Comparison of ENCODE assay signal across 8 mouse cellular contexts in the genomic region with DNA sequence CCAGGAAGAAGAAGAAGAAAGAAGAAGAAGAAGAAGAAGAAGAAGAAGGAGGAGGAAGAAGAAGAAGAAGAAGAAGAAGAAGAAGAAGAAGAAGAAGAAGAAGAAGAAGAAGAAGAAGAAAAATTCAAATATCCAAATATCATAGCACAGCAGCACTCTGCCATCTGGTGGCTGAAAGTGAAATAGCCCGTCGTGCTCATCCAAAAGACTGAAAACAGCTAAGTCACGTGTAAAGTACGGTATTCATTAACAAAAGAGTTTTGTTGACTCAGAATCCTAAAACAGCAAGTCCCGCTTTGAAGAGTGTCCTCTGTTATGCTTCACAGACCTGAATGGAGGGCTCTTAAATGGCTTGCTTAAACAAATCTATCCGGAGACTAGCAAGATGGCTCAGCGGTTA.
DNase-seq lines count a peak whose midpoint lies in the region; ATAC-seq and TF ChIP-seq lines count a peak whose summit lies in the region.

No protein-coding gene starts in this region.

- DNase-seq in adrenal gland, adult (ENCODE audit: inconsistent age in 2 of 2, low spot score in 1 of 2) = peak; percentile 32 to 83
- DNase-seq in adrenal gland, postnatal 4 days (ENCODE audit: low spot score in 2 of 2) = no peak
- DNase-seq in hindbrain, embryonic 11.5 days (ENCODE audit: low spot score) = peak; percentile 82
- peak; percentile 64 to 70 for DNase-seq in layer of hippocampus, postnatal 10 days (ENCODE audit: low spot score in 2 of 2)
- peak; percentile 72 for DNase-seq in lung, postnatal 0 days (ENCODE audit: low spot score)
- peak; percentile 72 to 77 for DNase-seq in right cerebral cortex, adult 2 months (ENCODE audit: low spot score in 2 of 2)

- TF ChIP-seq EP300 in lung, postnatal 0 days (IDR thresholded peaks at IDR 0.05) = no peak

- H3K27ac ChIP-seq in embryonic facial prominence, embryonic 13.5 days = no peak overlapping the region
- no peak overlapping the region for H3K27ac ChIP-seq in hindbrain, embryonic 11.5 days (ENCODE audit: low read depth, low read length)
- no peak overlapping the region for H3K27ac ChIP-seq in lung, postnatal 0 days (ENCODE audit: low read length)

- ATAC-seq in activated CD4-positive, CD25-positive, alpha-beta regulatory T cell, adult 4 months = peak; percentile 61
- no peak for ATAC-seq in embryonic facial prominence, embryonic 13.5 days (ENCODE audit: insufficient number of reproducible peaks, insufficient read depth, low FRiP score, low TSS enrichment, low read depth)
- ATAC-seq in hindbrain, embryonic 11.5 days (ENCODE audit: low FRiP score) = no peak
- ATAC-seq in lung, postnatal 0 days = 0 out of 2 replicates have a peak, but pooled peaks have one; percentile 25

- no peaks in the 10 kb centered on the region; the same call in 1 of the 2 replicates for H3K9me3 ChIP-seq in embryonic facial prominence, embryonic 13.5 days
- no peaks in the 10 kb centered on the region for H3K9me3 ChIP-seq in hindbrain, embryonic 11.5 days (ENCODE audit: control insufficient read depth, low read length)
- H3K9me3 ChIP-seq in lung, postnatal 0 days (ENCODE audit: low read length) = no peaks in the 10 kb centered on the region

- H3K4me1 ChIP-seq in embryonic facial prominence, embryonic 13.5 days = 0 out of 2 replicates have a peak, but pooled peaks cover 8% of the 10 kb centered on the region
- H3K4me1 ChIP-seq in hindbrain, embryonic 11.5 days (replicated peaks; ENCODE audit: control insufficient read depth, insufficient read depth, low read length) = no peaks in the 10 kb centered on the region
- peaks cover 4% of the 10 kb centered on the region; the same call in 1 of the 2 replicates for H3K4me1 ChIP-seq in lung, postnatal 0 days (ENCODE audit: insufficient read depth, low read depth, low read length)

- peak overlapping the region; percentile 41 for H3K4me2 ChIP-seq in embryonic facial prominence, embryonic 13.5 days
- H3K4me2 ChIP-seq in hindbrain, embryonic 11.5 days (replicated peaks; ENCODE audit: low read depth, low read length) = no peak overlapping the region
- peak overlapping the region; percentile 38 for H3K4me2 ChIP-seq in lung, postnatal 0 days (replicated peaks; ENCODE audit: low read depth, low read length)

- H3K4me3 ChIP-seq in embryonic facial prominence, embryonic 13.5 days = peak overlapping the region; percentile 11; the same call in 1 of the 2 replicates
- H3K4me3 ChIP-seq in hindbrain, embryonic 11.5 days (ENCODE audit: low read depth, low read length) = no peak overlapping the region
- peak overlapping the region; percentile 18; the same call in 1 of the 2 replicates for H3K4me3 ChIP-seq in lung, postnatal 0 days (ENCODE audit: low read depth, low read length)

- 16% methylated on average over 7 of the region's 7 CpGs for WGBS in embryonic facial prominence, embryonic 13.5 days
- WGBS in hindbrain, embryonic 11.5 days = 20% methylated on average over 7 of the region's 7 CpGs
- 15% methylated on average over 7 of the region's 7 CpGs for WGBS in lung, postnatal 0 days

- TF ChIP-seq CTCF in lung, postnatal 0 days (IDR thresholded peaks at IDR 0.05) = peak; percentile 80

- no peaks in the 10 kb centered on the region for H3K36me3 ChIP-seq in embryonic facial prominence, embryonic 13.5 days
- H3K36me3 ChIP-seq in hindbrain, embryonic 11.5 days (ENCODE audit: control insufficient read depth, insufficient read depth, low read length) = no peaks in the 10 kb centered on the region
- H3K36me3 ChIP-seq in lung, postnatal 0 days (ENCODE audit: insufficient read depth, low read length) = no peaks in the 10 kb centered on the region

- no peaks in the 10 kb centered on the region for H3K27me3 ChIP-seq in embryonic facial prominence, embryonic 13.5 days
- no peaks in the 10 kb centered on the region for H3K27me3 ChIP-seq in hindbrain, embryonic 11.5 days (ENCODE audit: control insufficient read depth, insufficient read depth, low read length)
- H3K27me3 ChIP-seq in lung, postnatal 0 days (replicated peaks; ENCODE audit: insufficient read depth, low read length) = no peaks in the 10 kb centered on the region

- H3K9ac ChIP-seq in embryonic facial prominence, embryonic 13.5 days = no peak overlapping the region
- no peak overlapping the region for H3K9ac ChIP-seq in hindbrain, embryonic 11.5 days (ENCODE audit: low read depth, low read length)
- no peak overlapping the region for H3K9ac ChIP-seq in lung, postnatal 0 days (replicated peaks; ENCODE audit: low read depth)

Comparison
In these comparisons a context has a peak if more than half of its experiments do, and no peak if none do; other contexts are left out.
1. DNase-seq: peak in adrenal gland, adult (2 of 2), hindbrain, embryonic 11.5 days (single experiment), layer of hippocampus, postnatal 10 days (2 of 2), lung, postnatal 0 days (single experiment) and right cerebral cortex, adult 2 months (2 of 2); none in adrenal gland, postnatal 4 days (0 of 2).
2. ATAC-seq: peak in activated CD4-positive, CD25-positive, alpha-beta regulatory T cell, adult 4 months (single experiment) and lung, postnatal 0 days (single experiment); none in embryonic facial prominence, embryonic 13.5 days (single experiment) and hindbrain, embryonic 11.5 days (single experiment).